Mouse (Mus musculus) 3T3-L1 (cell line): ENCODE measurements around the gene Pdzd7.
A peak's percentile ranks its signal among the peaks of the same experiment; 100 is the strongest.

Experiments used
- DNase-seq: peaks from one replicate; pipeline ENCODE4 v3.0.0-alpha.2; 2015; ENCODE audit warnings: low read depth, low spot score

Gene Pdzd7

DNA sequence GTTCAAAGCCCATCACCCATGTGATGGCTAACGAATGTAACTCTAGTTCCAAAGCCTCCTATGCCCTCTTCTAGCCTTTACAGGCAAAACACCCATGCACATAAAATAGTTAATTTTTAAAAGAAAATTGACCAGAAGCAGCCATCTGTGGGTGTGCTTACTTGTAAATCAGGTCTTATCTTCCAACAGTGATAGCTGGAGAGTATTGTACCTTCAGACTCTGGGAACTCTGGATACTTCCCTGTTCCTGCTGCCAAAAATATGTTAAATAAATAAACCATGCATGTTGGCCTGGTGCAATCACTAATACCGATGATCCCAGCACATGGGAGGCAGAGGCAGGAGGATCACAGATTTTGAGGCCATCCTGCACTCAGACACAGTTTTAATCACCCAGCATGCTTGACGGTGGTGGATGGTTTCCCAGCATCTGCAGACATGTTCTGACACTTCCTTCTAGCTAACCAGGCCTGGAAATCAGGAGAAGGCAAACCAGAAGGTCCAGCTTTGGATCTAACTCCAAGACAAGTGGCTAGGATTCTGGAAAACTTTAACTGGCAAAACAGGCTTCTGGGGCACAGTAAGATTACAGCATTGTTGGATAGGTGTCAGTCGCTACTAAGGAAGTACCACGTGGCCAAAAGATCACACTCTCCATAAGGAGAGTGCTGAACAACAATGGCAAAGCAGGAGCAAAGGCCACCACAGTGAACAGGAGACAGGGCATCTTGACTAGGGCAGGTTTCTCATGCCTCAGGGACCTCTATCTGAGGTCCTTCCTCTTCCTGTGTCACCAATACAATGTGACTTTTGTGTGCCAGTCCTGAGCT is 60.1 kb downstream of the Pdzd7 start:
- DNase-seq, result no peak

DNA sequence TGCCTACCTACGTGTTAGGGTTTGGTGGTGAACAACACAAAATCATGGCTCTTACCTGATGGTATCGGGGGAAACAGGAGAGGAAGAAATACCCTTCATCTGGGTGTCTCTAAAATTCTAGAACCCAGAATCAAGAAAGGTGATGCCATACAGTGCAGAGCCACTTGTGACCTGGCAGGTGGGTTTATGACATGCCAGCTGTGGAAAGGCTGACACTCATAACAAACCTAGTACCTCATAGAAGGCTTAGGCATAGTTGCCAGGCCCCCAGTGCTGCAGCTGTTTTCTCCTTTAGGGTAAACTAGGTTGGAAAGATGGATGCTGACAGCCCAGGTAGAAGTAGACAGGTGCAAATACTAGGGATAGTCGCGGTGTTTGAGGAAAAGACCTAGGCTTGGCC is 61.1 kb downstream of the Pdzd7 start:
- no peak for DNase-seq

DNA sequence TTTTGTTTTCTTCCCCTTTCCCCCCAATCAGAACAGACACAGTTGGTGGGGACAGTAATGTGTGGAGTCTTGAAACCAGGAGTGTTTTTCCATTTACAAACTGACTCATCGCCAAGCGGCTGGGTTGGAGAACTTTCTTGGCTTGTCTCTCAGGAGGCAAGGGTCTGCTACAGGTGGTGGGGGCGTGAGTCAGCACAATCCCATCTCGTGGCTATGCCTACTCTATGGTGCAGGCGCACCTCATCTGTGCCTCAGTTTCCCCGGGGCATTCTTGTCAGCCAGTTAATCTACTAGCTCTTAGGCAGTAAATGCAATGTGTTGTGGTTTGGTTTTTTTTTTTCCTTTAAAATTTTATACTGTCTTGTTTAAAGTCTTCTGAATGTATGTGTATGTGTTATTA is 62.2 kb downstream of the Pdzd7 start:
- peak; percentile 39 for DNase-seq

DNA sequence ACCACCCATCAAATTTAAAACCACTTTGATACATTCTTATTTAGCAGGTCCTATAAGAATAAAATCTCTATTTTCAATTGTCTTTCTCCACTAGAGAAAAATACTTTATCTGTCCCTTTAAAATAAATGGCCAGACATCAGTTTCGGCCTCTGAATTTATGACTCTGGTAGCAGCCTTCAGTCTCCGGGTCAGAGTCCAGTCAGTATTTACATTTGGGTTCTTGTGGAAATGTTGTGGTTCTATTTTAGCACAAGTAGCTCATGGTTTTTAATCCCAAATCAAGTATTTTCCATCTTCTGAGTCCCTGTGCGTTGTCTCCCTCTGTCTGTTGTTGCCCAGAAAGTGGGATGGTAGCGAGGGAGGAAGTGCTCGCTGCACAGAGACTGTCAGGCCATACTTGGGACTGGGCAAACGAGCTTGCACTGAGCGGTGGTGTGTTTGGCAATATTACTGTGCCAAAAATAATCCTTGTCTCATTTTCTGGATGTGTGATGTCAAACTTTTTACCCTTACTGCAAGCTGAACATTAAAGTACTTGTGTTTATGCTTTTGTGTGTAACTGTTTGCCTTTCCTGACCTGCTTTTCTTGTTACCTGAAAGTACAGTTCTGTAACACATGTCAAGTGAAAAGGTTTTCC is 62.9 kb downstream of the Pdzd7 start:
- no peak for DNase-seq

DNA sequence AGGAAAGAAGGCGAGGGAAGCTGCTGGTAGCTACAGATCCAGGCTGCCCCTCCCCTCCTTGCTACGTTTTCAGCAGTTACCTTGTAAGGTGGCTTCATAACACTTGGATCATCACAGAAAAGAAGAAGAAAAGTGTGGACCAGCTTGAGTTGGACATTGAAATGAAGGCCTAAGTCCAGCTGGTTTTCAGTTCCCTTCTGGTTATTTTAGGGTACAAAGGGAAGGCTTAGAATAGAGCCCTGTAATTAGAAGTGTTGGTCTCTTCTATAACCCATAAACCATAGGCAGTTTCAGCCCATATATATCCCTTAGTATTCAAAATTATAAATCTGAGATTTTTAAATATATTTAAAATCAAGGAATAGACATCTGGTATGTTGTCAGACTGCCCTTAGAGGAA is 64.7 kb downstream of the Pdzd7 start:
- no peak for DNase-seq

DNA sequence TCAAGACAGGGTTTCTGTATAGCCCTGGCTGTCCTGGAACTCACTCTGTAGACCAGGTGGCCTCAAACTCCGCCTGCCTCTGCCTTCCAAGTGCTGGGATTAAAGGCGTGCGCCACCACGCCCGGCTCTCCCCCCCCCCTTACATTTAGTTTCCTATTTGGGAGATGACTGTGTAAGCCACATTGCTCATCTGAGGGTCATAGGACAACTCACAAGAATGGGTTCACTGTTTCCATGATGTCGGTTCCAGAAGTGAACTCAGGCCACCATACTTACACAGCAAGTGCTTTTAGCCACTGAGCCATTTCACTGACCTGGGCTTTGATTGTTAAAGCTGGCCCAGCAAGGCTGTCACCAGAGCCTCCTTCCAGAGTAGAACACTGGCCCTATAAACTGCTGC is 68.4 kb downstream of the Pdzd7 start:
- DNase-seq, result no peak
